Mouse (Mus musculus): Measurements from ENCODE around the gene Dip2b. TPM values are rescaled to one million over a fixed set of nuclear protein-coding genes. Genes with fewer than 3 reads are reported as not detected.

Dip2b gene
- total and polyA plus RNA-seq, 3 experiments: 13.9 to 68.9 (median 15.4) TPM

- peaks cover 0 to 2% of the 10 kb centered on the region in 2 experiments; a peak in 2 of 4 replicates for H3K36me3 ChIP-seq (ENCODE audit: control insufficient read depth in 1 of 2, insufficient read depth in 2 of 2, low read length in 2 of 2)
- no peaks in the 10 kb centered on the region for H3K27me3 ChIP-seq (ENCODE audit: control insufficient read depth in 1 of 2, insufficient read depth in 2 of 2, low read length in 2 of 2)
- H3K27ac ChIP-seq (ENCODE audit: control insufficient read depth, low read depth, low read length): no peak overlapping the region
- TF ChIP-seq MAZ (IDR thresholded peaks at IDR 0.05; ENCODE audit: low read depth, low read length) (no peak), RCOR1 (IDR thresholded peaks at IDR 0.05; ENCODE audit: low read depth, low read length) (no peak), ELF1 (IDR thresholded peaks at IDR 0.05; ENCODE audit: low read depth, low read length) (no peak), BHLHE40 (IDR thresholded peaks at IDR 0.05; ENCODE audit: borderline replicate concordance, low read depth, low read length) (no peak), POLR2AphosphoS2 (IDR thresholded peaks at IDR 0.05; ENCODE audit: low read length) (no peak), MXI1 (IDR thresholded peaks at IDR 0.05; ENCODE audit: low read depth, low read length) (no peak), ETS1 (IDR thresholded peaks at IDR 0.05; ENCODE audit: low read depth, low read length) (no peak), RAD21 (IDR thresholded peaks at IDR 0.05; ENCODE audit: low read depth, low read length) (no peak), ZC3H11A (IDR thresholded peaks at IDR 0.05; ENCODE audit: low read depth, low read length) (no peak), ZMIZ1 (IDR thresholded peaks at IDR 0.05; ENCODE audit: low read depth, low read length) (no peak), HCFC1 (IDR thresholded peaks at IDR 0.05; ENCODE audit: low read depth, low read length) (no peak), SMC3 (IDR thresholded peaks at IDR 0.05; ENCODE audit: low read depth, low read length) (no peak), NRF1 (IDR thresholded peaks at IDR 0.05; ENCODE audit: insufficient read depth, low read depth, low read length, poor library complexity, severe bottlenecking) (no peak), MEF2A (IDR thresholded peaks at IDR 0.05; ENCODE audit: extremely low read depth, insufficient replicate concordance, low read depth, low read length, poor library complexity, severe bottlenecking) (no peak), POLR2A (IDR thresholded peaks at IDR 0.05; ENCODE audit: control insufficient read depth in 1 of 2, insufficient read depth in 1 of 2, low read depth in 1 of 2, low read length in 2 of 2, poor library complexity in 1 of 2) (no peak), E2F4 (IDR thresholded peaks at IDR 0.05; ENCODE audit: borderline replicate concordance, low read depth, low read length) (no peak), UBTF (IDR thresholded peaks at IDR 0.05; ENCODE audit: borderline replicate concordance, insufficient read depth, low read depth, low read length) (no peak), GATA1 (IDR thresholded peaks at IDR 0.05; ENCODE audit: low read depth, low read length) (no peak), JUND (IDR thresholded peaks at IDR 0.05; ENCODE audit: low read depth, low read length) (no peak), MYB (IDR thresholded peaks at IDR 0.05; ENCODE audit: low read depth, low read length) (no peak)
- peaks cover 10% of the 10 kb centered on the region for H3K79me2 ChIP-seq (ENCODE audit: control insufficient read depth, insufficient read depth, low read length, poor library complexity)
- DNase-seq (ENCODE audit: low read depth, low spot score): no peak
- H3K4me1 ChIP-seq (ENCODE audit: control insufficient read depth in 1 of 2, insufficient read depth in 2 of 2, low read length in 2 of 2): peaks cover 0 to 9% of the 10 kb centered on the region in 2 experiments; a peak in 2 of 4 replicates
- H3K9ac ChIP-seq (ENCODE audit: control insufficient read depth, low read depth, low read length, poor library complexity, severe bottlenecking): no peak overlapping the region
- no peak overlapping the region for H3K4me3 ChIP-seq (ENCODE audit: control insufficient read depth in 1 of 2, insufficient read depth in 1 of 2, low read depth in 2 of 2, low read length in 2 of 2)
- no peaks in the 10 kb centered on the region for H3K9me3 ChIP-seq (replicated peaks; ENCODE audit: insufficient read depth, low read length)
Measured at GRCm38 (mm10) chr15:100073696-100074453, 35.4 kb downstream of the Dip2b start.
